In genomic region chr16:3349850-3350547, GRCm38 (mm10) we compare ENCODE assay signal across 7 mouse cellular contexts.
DNase-seq lines count a peak whose midpoint lies in the region; ATAC-seq and TF ChIP-seq lines count a peak whose summit lies in the region.
"Not testable (repeated sequence)": the region's sequence is repeated elsewhere in the genome, so short reads cannot be mapped to it uniquely, and the experiment has no call there.

No protein-coding gene starts in this region.

- CTCF ChIA-PET in Patski (lab: Charles Lee), result not testable (repeated sequence)

- H3K4me1 ChIP-seq in embryonic facial prominence, embryonic 13.5 days; heart, embryonic 11.5 days (ENCODE audit: control insufficient read depth, insufficient read depth, low read length); hindbrain, postnatal 0 days (ENCODE audit: insufficient read depth, low read length); limb, embryonic 12.5 days (replicated peaks); lung, embryonic 14.5 days (ENCODE audit: insufficient read depth): not testable (repeated sequence)

- H3K9ac ChIP-seq in embryonic facial prominence, embryonic 13.5 days; heart, embryonic 11.5 days (ENCODE audit: low read depth, low read length); hindbrain, postnatal 0 days (replicated peaks; ENCODE audit: low read length); limb, embryonic 12.5 days (replicated peaks); lung, embryonic 14.5 days: not testable (repeated sequence)

- peak; percentile 79 for ATAC-seq in Patski
- peak; percentile 43; the same call in 1 of the 2 replicates for ATAC-seq in embryonic facial prominence, embryonic 13.5 days (ENCODE audit: insufficient number of reproducible peaks, insufficient read depth, low FRiP score, low TSS enrichment, low read depth)
- ATAC-seq in heart, embryonic 11.5 days (replicated peaks; ENCODE audit: insufficient number of reproducible peaks, low FRiP score, low TSS enrichment), result peak; percentile 47; the same call in 1 of the 2 replicates
- peak; percentile 55; the same call in 1 of the 2 replicates for ATAC-seq in hindbrain, postnatal 0 days
- 0 out of 2 replicates have a peak, but pooled peaks have one; percentile 27 for ATAC-seq in limb, embryonic 12.5 days (ENCODE audit: insufficient number of reproducible peaks, insufficient read depth, low FRiP score, low TSS enrichment, low read depth)
- ATAC-seq in lung, embryonic 14.5 days (ENCODE audit: insufficient read depth), result peak; percentile 21; the same call in 1 of the 2 replicates

- not testable (repeated sequence) for TF ChIP-seq CTCF in Patski (IDR thresholded peaks at IDR 0.05); hindbrain, postnatal 0 days (IDR thresholded peaks at IDR 0.05; ENCODE audit: low read depth); lung, embryonic 14.5 days (IDR thresholded peaks at IDR 0.05; ENCODE audit: low read depth)

- not testable (repeated sequence) for H3K27me3 ChIP-seq in Patski; embryonic facial prominence, embryonic 13.5 days; heart, embryonic 11.5 days (ENCODE audit: control insufficient read depth, insufficient read depth, low read length); hindbrain, postnatal 0 days (ENCODE audit: insufficient read depth, low read length); limb, embryonic 12.5 days; lung, embryonic 14.5 days (ENCODE audit: insufficient read depth, low read length)

- POLR2A ChIA-PET in Patski (lab: Charles Lee), result not testable (repeated sequence)

- WGBS in embryonic facial prominence, embryonic 13.5 days, result 64% methylated on average over 3 of the region's 4 CpGs
- 47% methylated on average over 1 of the region's 4 CpGs for WGBS in heart, embryonic 11.5 days (ENCODE audit: insufficient replicate concordance)
- WGBS in hindbrain, postnatal 0 days, result 29% methylated on average over 2 of the region's 4 CpGs
- WGBS in limb, embryonic 12.5 days, result 39% methylated on average over 3 of the region's 4 CpGs
- WGBS in lung, embryonic 14.5 days, result 45% methylated on average over 2 of the region's 4 CpGs

- not testable (repeated sequence) for H3K27ac ChIP-seq in embryonic facial prominence, embryonic 13.5 days; heart, embryonic 11.5 days (ENCODE audit: low read depth, low read length); hindbrain, postnatal 0 days; limb, embryonic 12.5 days; lung, embryonic 14.5 days (ENCODE audit: low read depth)

- H3K4me3 ChIP-seq in embryonic facial prominence, embryonic 13.5 days; heart, embryonic 11.5 days (ENCODE audit: low read depth, low read length); hindbrain, postnatal 0 days (ENCODE audit: low read length); limb, embryonic 12.5 days (replicated peaks); lung, embryonic 14.5 days (ENCODE audit: low read depth, low read length): not testable (repeated sequence)

- not testable (repeated sequence) for DNase-seq in Patski (ENCODE audit: low read depth, low spot score); hindbrain, postnatal 0 days (ENCODE audit: low spot score); lung, embryonic 14.5 days
- peak; percentile 1 for DNase-seq in naive thymus-derived CD4-positive, alpha-beta T cell, adult 2 months (ENCODE audit: low read depth)

- H3K9me3 ChIP-seq in embryonic facial prominence, embryonic 13.5 days; heart, embryonic 11.5 days (replicated peaks; ENCODE audit: control insufficient read depth, low read length); hindbrain, postnatal 0 days (ENCODE audit: low read length); limb, embryonic 12.5 days; lung, embryonic 14.5 days (ENCODE audit: low read depth, low read length): not testable (repeated sequence)

- in situ Hi-C loops in Patski (cut with MboI; ENCODE audit: low pct_unique_long_range_greater_than_20kb), result not testable (repeated sequence)

- not testable (repeated sequence) for H3K4me2 ChIP-seq in embryonic facial prominence, embryonic 13.5 days; heart, embryonic 11.5 days; hindbrain, postnatal 0 days (ENCODE audit: low read depth, low read length); limb, embryonic 12.5 days; lung, embryonic 14.5 days

- not testable (repeated sequence) for H3K36me3 ChIP-seq in embryonic facial prominence, embryonic 13.5 days; heart, embryonic 11.5 days (ENCODE audit: control insufficient read depth, insufficient read depth, low read length); hindbrain, postnatal 0 days (ENCODE audit: insufficient read depth, low read length); limb, embryonic 12.5 days; lung, embryonic 14.5 days (ENCODE audit: insufficient read depth)

Comparison
In these comparisons a context has a peak if more than half of its experiments do, and no peak if none do; other contexts are left out.
1. ATAC-seq: peak in every context shown above with its lines; median percentile 79 in Patski; 55 in hindbrain, postnatal 0 days; 47 in heart, embryonic 11.5 days; 43 in embryonic facial prominence, embryonic 13.5 days; 27 in limb, embryonic 12.5 days; 21 in lung, embryonic 14.5 days.